Mouse (Mus musculus): ENCODE measurements at regions not wholly inside any gene's neighbourhood (a gene's known extent, or its start where the extent isn't known, plus 50 kb on each side); places are given as distances from the start of the nearest gene placed in this dataset.

- H3K9me3 ChIP-seq (replicated peaks; ENCODE audit: low read length), result peaks cover 65% of the 10 kb centered on the region
Measured at GRCm38 (mm10) chr5:126254661-126255060, 723.1 kb downstream of the Tmem132b start.

GRCm38 (mm10) chr5:126257860-126258259 lies 726.3 kb downstream of the Tmem132b start:
- DNase-seq (ENCODE audit: extremely low read depth), result no peak

More at GRCm38 (mm10) chr5:126254661-126255060, 723.1 kb downstream of the Tmem132b start:
- H3K9ac ChIP-seq (ENCODE audit: insufficient read depth, low read depth), result no peak overlapping the region
- H3K4me1 ChIP-seq (ENCODE audit: control insufficient read depth in 1 of 2, insufficient read depth in 2 of 2), result no peaks in the 10 kb centered on the region
- H3K79me2 ChIP-seq (replicated peaks; ENCODE audit: control insufficient read depth, extremely low read depth, insufficient read depth, poor library complexity, severe bottlenecking), result no peaks in the 10 kb centered on the region
- no peak for DNase-seq (ENCODE audit: extremely low read depth)
- H3K4me2 ChIP-seq (ENCODE audit: insufficient read depth, low read depth, poor library complexity, severe bottlenecking), result no peak overlapping the region
- no peaks in the 10 kb centered on the region for H3K27me3 ChIP-seq (replicated peaks)
- dilution Hi-C loops (cut with MboI; ENCODE audit: extremely low pct_ligation_motif_present, extremely low pct_unique_long_range_greater_than_20kb, low sequenced_read_pairs), result no loop called here
- TF ChIP-seq MEF2A (IDR thresholded peaks at IDR 0.05; ENCODE audit: borderline replicate concordance, low read depth, low read length) (no peak), NRF1 (IDR thresholded peaks at IDR 0.05; ENCODE audit: low read depth, low read length) (no peak), CHD1 (IDR thresholded peaks at IDR 0.05; ENCODE audit: low read depth, low read length) (no peak), KAT2A (IDR thresholded peaks at IDR 0.05; ENCODE audit: insufficient replicate concordance, low read length) (no peak), UBTF (IDR thresholded peaks at IDR 0.05; ENCODE audit: low read depth, low read length) (no peak), USF1 (IDR thresholded peaks at IDR 0.05; ENCODE audit: low read depth, low read length) (no peak), POLR2AphosphoS2 (IDR thresholded peaks at IDR 0.05; ENCODE audit: low read depth, low read length) (no peak)
- H3K27ac ChIP-seq (ENCODE audit: insufficient read depth, low read depth), result no peak overlapping the region
- no peaks in the 10 kb centered on the region for H3K36me3 ChIP-seq (replicated peaks in 1 of 2; ENCODE audit: control insufficient read depth in 1 of 2, insufficient read depth in 1 of 2, low read length in 1 of 2)
- in situ Hi-C loops (cut with MboI; ENCODE audit: low pct_ligation_motif_present, low pct_unique_long_range_greater_than_20kb, low sequenced_read_pairs), result no loop called here
- no peak overlapping the region for H3K4me3 ChIP-seq (replicated peaks in 1 of 3; ENCODE audit: low read depth in 2 of 3, low read length in 2 of 3, poor library complexity in 1 of 3)

GRCm38 (mm10) chr5:126266471-126266870 lies 734.9 kb downstream of the Tmem132b start:
- Histone ChIP-seq H3K36me3 (replicated peaks in 1 of 2; ENCODE audit: control insufficient read depth in 1 of 2, insufficient read depth in 1 of 2, low read length in 1 of 2) (no peaks in the 10 kb centered on the region), H3K27me3 (replicated peaks) (no peaks in the 10 kb centered on the region)
- TF ChIP-seq USF2 (conservative IDR thresholded peaks at IDR 0.05; ENCODE audit: low read depth, low read length) (no peak), MAZ (IDR thresholded peaks at IDR 0.05; ENCODE audit: low read depth, low read length) (no peak), E2F4 (IDR thresholded peaks at IDR 0.05; ENCODE audit: insufficient replicate concordance, low read depth, low read length) (no peak), MYC (IDR thresholded peaks at IDR 0.05; ENCODE audit: low read depth, low read length) (no peak), PAX5 (IDR thresholded peaks at IDR 0.05; ENCODE audit: low read length) (no peak), JUND (conservative IDR thresholded peaks at IDR 0.05; ENCODE audit: low read depth, low read length) (no peak), MAX (IDR thresholded peaks at IDR 0.05; ENCODE audit: low read length) (no peak), ZNF384 (IDR thresholded peaks at IDR 0.05; ENCODE audit: low read depth, low read length) (no peak), GABPA (IDR thresholded peaks at IDR 0.05; ENCODE audit: insufficient replicate concordance, low read depth, low read length) (no peak), UBTF (IDR thresholded peaks at IDR 0.05; ENCODE audit: low read depth, low read length) (no peak), MAFK (IDR thresholded peaks at IDR 0.05; ENCODE audit: insufficient replicate concordance, low read length) (no peak), JUN (IDR thresholded peaks at IDR 0.05; ENCODE audit: insufficient read depth, low read depth, low read length) (no peak), TCF12 (IDR thresholded peaks at IDR 0.05; ENCODE audit: low read depth, low read length) (no peak), MEF2A (IDR thresholded peaks at IDR 0.05; ENCODE audit: borderline replicate concordance, low read depth, low read length) (no peak), IRF4 (IDR thresholded peaks at IDR 0.05; ENCODE audit: low read depth, low read length) (no peak), KAT2A (IDR thresholded peaks at IDR 0.05; ENCODE audit: insufficient replicate concordance, low read length) (no peak), CTCF (conservative IDR thresholded peaks at IDR 0.05 in 1 of 2, IDR thresholded peaks at IDR 0.05 in 1 of 2; ENCODE audit: low read depth in 2 of 2, low read length in 2 of 2) (no peak)

More at GRCm38 (mm10) chr5:126257860-126258259, 726.3 kb downstream of the Tmem132b start:
- Histone ChIP-seq H3K9me3 (replicated peaks; ENCODE audit: low read length) (peaks cover 66% of the 10 kb centered on the region), H3K4me1 (ENCODE audit: control insufficient read depth in 1 of 2, insufficient read depth in 2 of 2) (no peaks in the 10 kb centered on the region), H3K79me2 (replicated peaks; ENCODE audit: control insufficient read depth, extremely low read depth, insufficient read depth, poor library complexity, severe bottlenecking) (no peaks in the 10 kb centered on the region), H3K4me3 (replicated peaks in 1 of 3; ENCODE audit: low read depth in 2 of 3, low read length in 2 of 3, poor library complexity in 1 of 3) (no peak overlapping the region), H3K4me2 (ENCODE audit: insufficient read depth, low read depth, poor library complexity, severe bottlenecking) (no peak overlapping the region), H3K27ac (ENCODE audit: insufficient read depth, low read depth) (no peak overlapping the region), H3K9ac (ENCODE audit: insufficient read depth, low read depth) (no peak overlapping the region), H3K27me3 (replicated peaks) (no peaks in the 10 kb centered on the region), H3K36me3 (replicated peaks in 1 of 2; ENCODE audit: control insufficient read depth in 1 of 2, insufficient read depth in 1 of 2, low read length in 1 of 2) (no peaks in the 10 kb centered on the region)
- in situ Hi-C loops (cut with MboI; ENCODE audit: low pct_ligation_motif_present, low pct_unique_long_range_greater_than_20kb, low sequenced_read_pairs) (no loop called here), dilution Hi-C loops (cut with MboI; ENCODE audit: extremely low pct_ligation_motif_present, extremely low pct_unique_long_range_greater_than_20kb, low sequenced_read_pairs) (no loop called here)
- no peak for TF ChIP-seq UBTF (IDR thresholded peaks at IDR 0.05; ENCODE audit: low read depth, low read length)
- no peak for TF ChIP-seq CHD1 (IDR thresholded peaks at IDR 0.05; ENCODE audit: low read depth, low read length)
- no peak for TF ChIP-seq KAT2A (IDR thresholded peaks at IDR 0.05; ENCODE audit: insufficient replicate concordance, low read length)
- TF ChIP-seq TCF12 (IDR thresholded peaks at IDR 0.05; ENCODE audit: low read depth, low read length), result no peak

More at GRCm38 (mm10) chr5:126266471-126266870, 734.9 kb downstream of the Tmem132b start:
- Histone ChIP-seq H3K9me3 (replicated peaks; ENCODE audit: low read length) (peaks cover 68% of the 10 kb centered on the region), H3K4me3 (replicated peaks in 1 of 3; ENCODE audit: low read depth in 2 of 3, low read length in 2 of 3, poor library complexity in 1 of 3) (no peak overlapping the region), H3K4me1 (ENCODE audit: control insufficient read depth in 1 of 2, insufficient read depth in 2 of 2) (no peaks in the 10 kb centered on the region), H3K4me2 (ENCODE audit: insufficient read depth, low read depth, poor library complexity, severe bottlenecking) (no peak overlapping the region), H3K79me2 (replicated peaks; ENCODE audit: control insufficient read depth, extremely low read depth, insufficient read depth, poor library complexity, severe bottlenecking) (no peaks in the 10 kb centered on the region), H3K27ac (ENCODE audit: insufficient read depth, low read depth) (no peak overlapping the region), H3K9ac (ENCODE audit: insufficient read depth, low read depth) (no peak overlapping the region)
- in situ Hi-C loops (cut with MboI; ENCODE audit: low pct_ligation_motif_present, low pct_unique_long_range_greater_than_20kb, low sequenced_read_pairs) (no loop called here), dilution Hi-C loops (cut with MboI; ENCODE audit: extremely low pct_ligation_motif_present, extremely low pct_unique_long_range_greater_than_20kb, low sequenced_read_pairs) (no loop called here)
- DNase-seq (ENCODE audit: extremely low read depth), result no peak

All from CH12.LX (cell line).